Mouse (Mus musculus) limb, embryonic 14.5 days (tissue): ENCODE data around the gene Gpr82. TPM values are rescaled to one million over a fixed set of nuclear protein-coding genes. Genes with fewer than 3 reads are reported as not detected.

ENCODE experiments used
- ATAC-seq: fragments of 200-750 bp; cut with Nextera tagmentation; 2 replicates; pipeline ENCODE4 v1.8.0; 2017; ENCODE audit warnings: low read depth, moderate number of reproducible peaks, moderate TSS enrichment; ENCODE audit not compliant: low FRiP score
- DNase-seq: peaks from one replicate; pipeline ENCODE4 v3.0.0-alpha.2; 2015; ENCODE audit warnings: low spot score
- H3K27ac ChIP-seq: fragments of 300-500 bp; sonication (generic); replicated peaks from 2 replicates; pipeline ENCODE4 v1.5.1; 2014; ENCODE audit warnings: low read depth, mild to moderate bottlenecking, low read length, moderate library complexity, mixed read lengths
- H3K27me3 ChIP-seq: fragments of 300-500 bp; sonication (generic); 2 replicates; pipeline ENCODE4 v1.6.1; 2014; ENCODE audit warnings: low read length, mixed read lengths; ENCODE audit not compliant: control insufficient read depth, insufficient read depth
- H3K36me3 ChIP-seq: fragments of 300-500 bp; sonication (generic); 2 replicates; pipeline ENCODE4 v1.6.1; 2014; ENCODE audit warnings: mild to moderate bottlenecking, low read length, moderate library complexity, mixed read lengths; ENCODE audit not compliant: control insufficient read depth, insufficient read depth
- H3K4me1 ChIP-seq: fragments of 300-500 bp; sonication (generic); 2 replicates; pipeline ENCODE4 v1.6.1; 2014; ENCODE audit warnings: antibody characterized with exemption, low read length, mixed read lengths; ENCODE audit not compliant: control insufficient read depth, insufficient read depth
- H3K4me2 ChIP-seq: fragments of 300-500 bp; sonication (generic); replicated peaks from 2 replicates; pipeline ENCODE4 v1.6.1; 2014; ENCODE audit warnings: low read depth, mild to moderate bottlenecking, low read length, moderate library complexity; ENCODE audit not compliant: severe bottlenecking
- H3K4me3 ChIP-seq: fragments of 300-500 bp; sonication (generic); replicated peaks from 2 replicates; pipeline ENCODE4 v1.5.1; 2014; ENCODE audit warnings: low read length
- H3K9ac ChIP-seq: fragments of 300-500 bp; sonication (generic); 2 replicates; pipeline ENCODE4 v1.6.1; 2014; ENCODE audit warnings: mild to moderate bottlenecking, low read depth, low read length, moderate library complexity; ENCODE audit not compliant: severe bottlenecking
- H3K9me3 ChIP-seq: fragments of 300-500 bp; sonication (generic); 2 replicates; pipeline ENCODE4 v1.6.1; 2016; ENCODE audit warnings: low read length; ENCODE audit not compliant: control insufficient read depth
- POLR2A ChIP-seq: fragments of 200-500 bp; IDR thresholded peaks from 2 replicates; pipeline ENCODE4 v1.8.0; 2012; ENCODE audit warnings: inconsistent platforms, mild to moderate bottlenecking, moderate library complexity, borderline replicate concordance; ENCODE audit not compliant: insufficient read depth, insufficient read length; ENCODE audit errors: extremely low read depth
- WGBS: fragments of 180-500 bp; shearing (Covaris S2); extraction: QIAGEN DNeasy Blood & Tissue Kit; methylation state at CpG from one replicate; pipeline ENCODE4 v1.1.7; 2014; 5-methylcytosine and 5-hydroxymethylcytosine counted together
- polyA plus RNA-seq, 2 experiments: library from polyadenylated mRNA; depleted of rRNA in 1 of 2; stranded (reverse) in 1 of 2; unstranded in 1 of 2; fragments of >200 nt; fragmentation: Nextera tagmentation in 1 of 2; extraction: Ambion mirVana in 1 of 2; gene quantifications; 2 replicates each; pipeline versions ENCODE4 v1.2.1 to v1.2.3; 2012 to 2014

Gene Gpr82
- polyA plus RNA-seq, 2 experiments: 0.03 to 0.40 TPM

DNA sequence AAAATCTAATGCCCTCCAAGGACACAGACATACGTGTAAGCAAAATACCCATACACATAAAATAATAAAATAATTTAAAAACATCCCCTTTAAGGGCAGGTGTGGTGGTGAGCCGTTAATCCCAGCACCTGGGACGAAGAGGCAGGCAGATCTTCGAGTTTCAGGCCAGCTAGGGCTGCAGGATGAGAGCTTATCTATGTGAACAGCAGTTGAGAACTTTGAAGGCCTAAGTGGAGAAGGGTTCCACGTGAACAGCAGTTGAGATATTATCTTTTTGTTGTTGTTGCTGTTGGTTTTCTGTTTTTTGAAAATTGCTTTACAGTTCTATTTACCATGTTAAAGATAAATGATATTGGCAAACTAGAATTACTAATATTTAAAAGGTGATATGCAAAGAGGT, 7.7 kb downstream of the Gpr82 start:
- Histone ChIP-seq H3K4me1 (no peaks in the 10 kb centered on the region), H3K9ac (no peak overlapping the region), H3K9me3 (no peaks in the 10 kb centered on the region), H3K27ac (no peak overlapping the region), H3K4me3 (no peak overlapping the region), H3K27me3 (no peaks in the 10 kb centered on the region), H3K4me2 (no peak overlapping the region), H3K36me3 (no peaks in the 10 kb centered on the region)
- TF ChIP-seq POLR2A: no peak
- no peak for ATAC-seq
- DNase-seq: no peak
- WGBS: 69% methylated on average over 5 of the region's 5 CpGs

DNA sequence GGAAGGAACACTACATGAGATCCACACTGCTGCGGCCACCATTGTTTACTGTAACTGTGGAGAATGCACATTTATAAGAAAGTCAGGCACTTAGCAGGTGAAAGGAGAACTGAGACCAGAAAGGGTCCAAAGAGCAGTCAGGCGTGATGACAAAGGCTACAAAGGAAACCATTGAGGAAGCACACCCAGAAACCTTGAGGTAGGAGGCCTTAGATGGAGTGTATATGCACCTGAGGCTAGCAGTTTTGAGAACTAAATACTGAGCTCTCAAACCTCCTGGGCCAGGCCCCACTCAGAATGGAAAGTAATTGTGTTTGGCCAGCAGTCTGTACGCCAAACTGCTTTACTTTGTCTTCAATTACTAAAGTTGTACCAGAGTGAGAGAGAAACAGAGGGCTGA, 9.2 kb downstream of the Gpr82 start:
- DNase-seq: no peak
- H3K9ac ChIP-seq: no peak overlapping the region

DNA sequence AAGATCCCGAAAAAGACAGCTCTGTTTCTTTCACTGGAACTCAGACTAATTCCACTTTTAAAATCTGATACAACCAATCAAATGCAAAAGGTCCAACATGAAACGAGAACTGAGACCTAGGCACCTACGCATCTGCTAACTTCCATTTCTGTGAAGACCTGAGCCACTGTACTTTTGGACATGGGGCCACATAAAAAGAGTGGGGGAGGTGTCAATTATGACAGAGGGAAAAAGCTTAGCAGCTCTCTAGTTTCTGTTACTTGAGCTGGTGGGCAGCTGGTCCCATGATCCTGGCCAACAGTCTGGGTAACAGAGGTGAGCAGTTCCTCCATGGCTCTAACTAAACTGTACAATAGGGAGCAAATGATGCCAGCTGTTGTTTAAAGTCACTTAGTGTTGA, 11.8 kb downstream of the Gpr82 start:
- no peak for DNase-seq
- no peaks in the 10 kb centered on the region for H3K9me3 ChIP-seq
- WGBS: 88% methylated on average over 3 of the region's 3 CpGs
- no peaks in the 10 kb centered on the region for H3K36me3 ChIP-seq
- H3K4me3 ChIP-seq: no peak overlapping the region
- no peak overlapping the region for H3K27ac ChIP-seq
- no peak overlapping the region for H3K4me2 ChIP-seq
- no peaks in the 10 kb centered on the region for H3K4me1 ChIP-seq
- 0 out of 2 replicates have a peak, but pooled peaks have one; percentile 44 for ATAC-seq
- no peak overlapping the region for H3K9ac ChIP-seq
- no peaks in the 10 kb centered on the region for H3K27me3 ChIP-seq
- no peak for TF ChIP-seq POLR2A

More for the DNA sequence above, 9.2 kb downstream of the Gpr82 start:
- no peak overlapping the region for H3K4me3 ChIP-seq
- H3K9me3 ChIP-seq: no peaks in the 10 kb centered on the region
- no peak overlapping the region for H3K27ac ChIP-seq
- H3K4me1 ChIP-seq: no peaks in the 10 kb centered on the region
- no peak for TF ChIP-seq POLR2A
- no peak overlapping the region for H3K4me2 ChIP-seq
- no peak for ATAC-seq
- WGBS: 85% methylated on average over 3 of the region's 3 CpGs
- H3K36me3 ChIP-seq: no peaks in the 10 kb centered on the region
- H3K27me3 ChIP-seq: no peaks in the 10 kb centered on the region

DNA sequence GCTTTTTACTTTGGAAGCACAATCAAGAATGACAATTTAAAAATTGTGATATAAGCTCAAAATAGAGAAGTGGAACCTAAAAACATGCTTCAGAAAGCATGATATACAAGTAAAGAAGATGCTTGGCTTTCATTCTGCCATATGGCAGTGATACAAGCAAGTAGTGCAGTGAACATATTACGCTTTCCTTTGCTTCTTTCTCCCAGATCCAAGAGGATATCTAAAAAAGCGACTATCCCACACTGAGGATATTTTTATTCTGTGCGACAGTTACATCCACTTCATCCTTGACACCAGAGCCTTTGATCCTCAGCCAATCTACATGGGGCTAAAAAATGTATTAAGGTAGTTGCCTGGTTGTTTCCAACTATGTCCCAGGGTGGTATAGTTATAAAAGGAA, 20.6 kb downstream of the Gpr82 start:
- Histone ChIP-seq H3K27me3 (no peaks in the 10 kb centered on the region), H3K9me3 (no peaks in the 10 kb centered on the region), H3K27ac (no peak overlapping the region), H3K4me3 (no peak overlapping the region), H3K36me3 (no peaks in the 10 kb centered on the region), H3K4me2 (no peak overlapping the region), H3K4me1 (no peaks in the 10 kb centered on the region), H3K9ac (no peak overlapping the region)
- DNase-seq (no peak), ATAC-seq (no peak)
- 87% methylated on average over 3 of the region's 3 CpGs for WGBS
- no peak for TF ChIP-seq POLR2A

DNA sequence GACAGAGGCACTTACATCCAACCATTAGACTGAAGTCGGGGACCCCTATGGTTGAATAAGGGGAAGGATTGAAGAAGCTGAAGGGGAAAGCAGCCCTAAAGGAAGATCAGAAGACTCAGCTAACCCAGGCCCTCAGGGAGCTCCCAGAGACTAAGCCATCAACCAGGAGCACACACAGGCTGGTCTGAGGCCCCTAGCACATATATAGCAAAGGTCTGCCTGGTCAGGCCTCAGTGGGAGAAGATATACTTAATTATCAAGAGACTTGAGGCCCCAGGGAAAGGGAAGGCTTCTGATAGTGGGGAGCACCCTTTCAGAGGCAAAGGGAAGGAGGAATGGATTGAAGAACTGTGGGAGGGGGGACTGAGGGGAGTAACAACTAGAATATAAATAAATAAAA, 25.4 kb downstream of the Gpr82 start:
- ATAC-seq: no peak
- H3K27ac ChIP-seq: no peak overlapping the region
- H3K9me3 ChIP-seq: no peaks in the 10 kb centered on the region
- no peak overlapping the region for H3K4me3 ChIP-seq
- no peaks in the 10 kb centered on the region for H3K27me3 ChIP-seq
- no peak overlapping the region for H3K9ac ChIP-seq
- no peak overlapping the region for H3K4me2 ChIP-seq
- 86% methylated on average over 1 of the region's 1 CpGs for WGBS
- H3K4me1 ChIP-seq: no peaks in the 10 kb centered on the region
- TF ChIP-seq POLR2A: no peak
- no peaks in the 10 kb centered on the region for H3K36me3 ChIP-seq
- no peak for DNase-seq

DNA sequence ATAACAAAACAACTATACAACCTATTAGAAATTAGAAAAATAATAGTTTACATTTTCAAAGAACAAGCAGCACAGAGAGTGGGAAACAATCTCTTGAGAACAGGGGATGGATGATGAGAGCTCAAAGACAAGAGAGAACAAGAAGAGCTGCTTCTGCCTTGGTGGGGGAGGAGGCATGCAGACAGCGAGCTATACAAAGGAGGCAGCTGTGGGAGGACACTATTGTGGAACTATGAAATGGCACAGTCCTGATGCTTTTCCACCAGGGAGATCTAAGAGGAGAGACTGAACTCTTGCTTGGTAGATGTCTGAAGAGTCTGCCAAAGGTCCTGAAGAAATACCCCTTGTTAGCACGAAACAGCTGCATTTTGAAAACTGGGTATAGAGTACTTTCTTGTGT, 27.2 kb downstream of the Gpr82 start:
- DNase-seq: no peak
- ATAC-seq: no peak
- no peaks in the 10 kb centered on the region for H3K4me1 ChIP-seq
- no peak overlapping the region for H3K4me3 ChIP-seq
- WGBS: 82% methylated on average over 2 of the region's 2 CpGs
- H3K9ac ChIP-seq: no peak overlapping the region
- no peaks in the 10 kb centered on the region for H3K27me3 ChIP-seq
- no peaks in the 10 kb centered on the region for H3K9me3 ChIP-seq
- no peak overlapping the region for H3K27ac ChIP-seq
- H3K36me3 ChIP-seq: no peaks in the 10 kb centered on the region
- no peak overlapping the region for H3K4me2 ChIP-seq
- TF ChIP-seq POLR2A: no peak
